Mouse (Mus musculus): ENCODE measurements around the gene Arcn1.

DNA sequence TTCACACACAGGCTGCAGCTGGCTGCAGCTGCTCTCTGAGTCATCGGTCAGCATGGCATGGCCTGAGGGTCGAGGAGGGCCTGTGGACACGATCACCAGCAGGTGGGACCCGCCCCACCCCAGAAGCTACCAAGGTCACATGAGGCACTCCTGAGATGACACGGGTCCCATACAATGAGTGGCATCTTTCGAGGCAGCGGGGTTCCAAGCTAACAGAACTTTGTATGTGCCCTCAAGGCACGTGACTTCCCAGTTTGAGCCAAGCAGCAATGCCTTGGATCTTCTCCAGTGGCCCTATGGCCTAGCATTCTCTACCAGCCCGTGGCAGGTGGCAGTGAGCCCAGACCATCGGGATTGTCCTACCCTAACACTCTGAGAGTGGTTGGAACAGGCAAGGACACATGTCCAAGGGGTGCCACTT lies 49.8 kb downstream of the Arcn1 start:
- no peak for TF ChIP-seq CTCF (conservative IDR thresholded peaks at IDR 0.05; ENCODE audit: insufficient read depth, insufficient read length, low read depth, low read length)
- TF ChIP-seq POLR2A (IDR thresholded peaks at IDR 0.05; ENCODE audit: low read depth, low read length): no peak
